Mouse (Mus musculus) inflammation-experienced regulatory T-cells, adult 16 weeks (primary cell): Measurements from ENCODE around the gene Mettl26. TPM values are rescaled to one million over a fixed set of nuclear protein-coding genes. Genes with fewer than 3 reads are reported as not detected.

ENCODE experiments used
- polyA plus RNA-seq: library from polyadenylated mRNA; unstranded; fragments of 100-300 nt; shearing (Covaris generic); gene quantifications from one replicate; pipeline ENCODE4 v1.2.1, GENCODE M21; 2017

The Mettl26 gene
- polyA plus RNA-seq: 103 TPM

DNA sequence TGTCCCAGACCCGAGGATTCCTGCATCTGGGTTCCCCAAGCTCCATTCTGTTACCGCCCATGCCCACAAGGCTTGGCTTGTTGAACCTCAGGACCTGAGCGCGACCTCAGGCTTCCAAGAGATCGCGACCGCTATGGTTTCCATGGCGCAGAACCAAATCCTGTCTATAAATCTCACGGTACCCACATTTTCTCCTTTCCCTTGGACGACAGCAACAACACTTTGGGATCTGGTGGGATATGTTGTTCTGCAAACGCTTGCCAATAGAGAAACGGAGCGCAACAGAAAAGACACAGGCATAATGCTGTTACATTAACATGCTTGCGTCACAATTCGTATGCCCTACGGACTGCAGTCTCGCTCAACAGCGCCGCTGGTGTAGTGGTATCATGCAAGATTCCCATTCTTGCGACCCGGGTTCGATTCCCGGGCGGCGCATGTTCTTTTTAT, at the start of gene Mettl26:
Gene Mettl26, plus strand, starts transcription at position 354 of the 450 bp plus-strand sequence.

DNA sequence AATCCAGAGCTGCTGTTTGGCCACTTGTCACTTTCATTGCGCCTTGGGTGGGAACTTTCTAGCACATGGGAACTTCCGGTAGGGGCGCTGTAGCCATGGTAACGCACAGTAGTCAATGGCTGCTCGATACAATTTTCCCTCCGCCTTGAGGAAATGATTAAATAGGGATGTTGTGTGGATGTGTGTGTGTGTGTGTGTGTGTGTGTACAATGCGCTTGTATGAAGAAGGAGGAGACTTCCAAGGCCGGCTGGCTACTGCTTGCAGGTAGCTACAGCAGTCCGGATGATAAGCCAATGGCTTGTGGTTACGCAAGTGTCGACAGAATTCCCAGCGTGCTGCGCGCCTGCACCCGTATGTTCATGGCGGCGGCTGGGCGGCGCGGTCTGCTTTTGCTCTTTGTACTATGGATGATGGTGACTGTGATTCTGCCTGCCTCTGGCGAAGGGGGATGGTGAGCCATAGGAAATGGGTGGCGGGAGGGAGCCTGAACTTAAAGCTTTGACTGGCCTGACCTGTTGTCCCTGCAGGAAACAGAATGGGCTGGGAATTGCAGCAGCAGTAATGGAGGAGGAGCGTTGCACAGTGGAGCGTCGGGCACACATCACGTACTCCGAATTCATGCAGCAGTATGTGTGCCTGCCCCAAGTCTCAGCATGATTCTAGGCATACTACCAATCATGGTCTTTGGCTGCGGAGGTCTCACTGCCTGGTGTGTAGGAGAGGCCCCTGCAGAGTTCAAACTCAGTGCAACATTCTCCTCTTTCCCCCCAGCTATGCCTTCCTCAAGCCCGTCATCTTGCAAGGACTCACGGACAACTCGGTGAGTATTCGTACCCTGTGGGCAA, 45.9 kb upstream of the Mettl26 start, which contains the start of gene Jmjd8:
Gene Jmjd8, plus strand, starts transcription at position 156 of the 846 bp plus-strand sequence.

DNA sequence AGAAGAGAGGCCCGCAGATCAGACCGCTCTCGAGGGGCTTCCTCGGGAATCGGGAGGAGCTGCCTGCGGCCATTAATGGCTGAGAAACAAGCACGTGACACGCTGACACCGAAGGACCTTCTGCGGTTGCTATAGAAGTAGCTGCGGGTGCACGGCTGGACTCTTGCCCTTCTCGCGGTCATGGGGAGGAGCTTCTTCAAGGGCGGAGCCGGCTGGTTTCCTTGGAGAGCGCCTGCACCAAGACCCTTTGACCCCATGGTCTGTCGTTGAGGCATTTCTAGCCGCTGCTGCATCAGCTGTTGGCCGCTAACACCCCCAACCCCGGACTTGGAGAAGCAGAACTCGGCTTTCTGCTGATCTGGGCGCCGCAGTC, 41.6 kb upstream of the Mettl26 start, which contains the start of gene Stub1:
Gene Stub1, minus strand, starts transcription at position 114 of the 373 bp plus-strand sequence.

DNA sequence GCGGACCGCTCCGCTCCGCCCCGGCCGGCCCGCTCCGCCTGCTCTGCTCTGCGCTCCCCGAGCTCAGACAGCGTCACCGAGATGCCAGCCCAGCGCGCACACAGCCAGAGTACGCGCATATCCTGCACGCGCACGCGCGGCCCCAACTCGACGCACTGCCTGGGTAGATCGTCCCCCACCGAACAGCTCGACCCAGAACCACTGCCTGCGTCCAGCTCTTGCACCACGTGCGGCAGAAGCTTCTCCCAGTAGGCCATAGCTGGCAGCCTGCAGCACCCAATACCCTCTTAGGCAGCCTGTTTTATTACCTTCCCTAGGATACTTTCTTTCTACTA, 37.8 kb upstream of the Mettl26 start, which contains the start of gene Rhbdl1:
Gene Rhbdl1, minus strand, starts transcription at position 220 of the 335 bp plus-strand sequence.

DNA sequence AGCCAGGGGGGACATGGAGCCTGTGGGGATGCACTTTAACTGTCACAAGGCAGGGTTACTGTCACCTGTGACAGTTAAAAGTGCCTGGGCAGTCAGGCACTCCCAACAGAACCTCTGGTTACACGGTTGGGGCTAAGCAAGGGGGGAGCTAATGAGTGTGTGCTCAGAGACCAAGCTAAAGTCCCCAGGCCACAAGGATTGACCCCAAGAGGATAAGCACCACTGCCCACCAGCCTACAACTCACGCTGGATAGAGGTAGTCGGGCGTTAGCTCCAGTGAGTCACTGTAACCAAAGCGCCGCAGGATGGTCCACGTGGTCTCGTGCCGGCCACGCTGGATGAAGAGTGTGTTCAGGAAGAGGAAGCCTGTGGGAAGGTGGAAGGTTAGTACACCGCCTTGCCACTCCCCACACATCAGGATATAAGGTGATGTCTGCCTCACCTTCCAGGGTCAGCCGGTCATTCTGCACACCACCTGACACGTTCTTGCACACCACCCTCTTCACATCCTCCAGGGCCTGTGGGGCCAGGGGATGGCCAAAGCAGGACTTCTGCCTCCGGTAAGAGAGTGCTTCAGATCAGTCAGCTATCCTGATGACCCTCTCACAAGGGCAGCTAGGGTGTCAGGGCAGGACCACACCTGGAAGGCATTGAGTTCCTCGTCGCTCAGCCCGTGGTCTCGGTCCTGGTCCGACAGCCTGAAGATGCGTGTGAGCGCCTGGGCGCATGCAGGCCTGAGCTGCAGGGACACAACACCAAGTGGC, 33.6 kb upstream of the Mettl26 start, which contains the start of gene Gm20683:
Gene Gm20683, minus strand, starts transcription at position 647 of the 764 bp plus-strand sequence.

DNA sequence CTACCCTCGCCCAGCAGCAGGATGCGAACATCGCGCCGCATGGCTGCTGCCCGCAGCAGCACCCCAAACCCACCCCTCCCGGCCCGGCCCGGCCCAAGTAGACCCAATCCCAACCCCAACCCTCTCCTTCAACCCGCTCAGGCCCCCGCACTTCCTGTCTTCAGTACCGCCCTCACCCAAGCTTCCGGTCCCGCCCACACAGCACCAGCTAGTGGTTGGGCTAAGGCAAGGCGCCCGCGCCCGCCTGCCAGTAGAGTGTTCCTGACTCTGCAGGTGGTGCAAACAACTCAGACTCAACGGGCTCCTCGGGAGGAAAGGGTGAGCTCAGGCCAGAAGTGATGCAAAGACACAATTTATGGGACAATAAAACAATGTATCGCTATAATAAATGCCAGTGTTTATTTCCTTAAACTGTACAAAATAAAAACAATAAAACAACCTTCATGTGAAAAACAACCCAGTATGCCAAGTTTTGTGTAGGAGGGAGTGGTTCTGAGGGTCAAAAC, 30.4 kb upstream of the Mettl26 start, which contains the start of gene Rhot2:
Gene Rhot2, minus strand, starts transcription at position 456 of the 506 bp plus-strand sequence.

DNA sequence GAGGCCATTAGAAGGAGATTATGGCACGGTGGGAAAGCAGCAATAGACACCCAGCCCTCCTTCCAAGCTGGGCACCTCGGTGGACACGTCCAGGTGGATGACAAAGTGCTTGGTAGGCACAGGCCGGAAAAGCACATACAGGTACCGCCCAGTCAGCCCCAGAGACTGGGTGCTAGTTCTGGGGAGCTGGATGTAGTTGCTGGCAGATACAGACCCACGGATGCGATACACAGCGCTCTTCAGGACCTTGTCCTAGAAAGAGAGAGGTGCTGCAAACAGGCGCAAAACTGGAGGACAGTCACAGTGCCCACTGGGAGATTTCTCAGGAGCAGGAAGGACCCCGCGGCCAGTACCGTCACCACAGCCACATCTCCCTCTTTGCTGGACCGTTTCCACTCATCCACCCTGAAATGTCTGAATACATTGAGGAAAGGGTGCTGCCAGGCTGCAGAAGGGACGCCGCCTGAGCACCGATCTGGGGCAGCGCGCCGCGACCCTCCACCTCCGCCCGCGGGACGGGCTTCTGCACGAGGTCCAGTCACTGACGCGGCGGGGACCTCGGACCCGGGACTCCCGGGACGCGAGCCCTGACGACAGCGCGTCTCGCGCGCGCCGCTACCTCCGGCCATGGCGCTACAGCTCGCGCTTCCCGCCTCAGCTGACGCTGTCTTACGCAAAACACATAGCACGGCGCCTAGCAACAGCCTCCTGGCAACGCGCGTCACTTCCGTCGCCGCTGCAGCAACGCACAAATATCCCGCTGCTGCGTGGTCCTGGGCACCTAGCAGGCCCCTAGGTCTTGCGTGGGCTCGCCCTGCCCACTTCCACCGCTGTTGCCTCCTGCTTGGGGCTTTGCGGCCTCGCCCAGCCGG, 13.8 kb upstream of the Mettl26 start, which contains the start of gene Wdr90:
Gene Wdr90, minus strand, starts transcription at position 670 of the 872 bp plus-strand sequence.

DNA sequence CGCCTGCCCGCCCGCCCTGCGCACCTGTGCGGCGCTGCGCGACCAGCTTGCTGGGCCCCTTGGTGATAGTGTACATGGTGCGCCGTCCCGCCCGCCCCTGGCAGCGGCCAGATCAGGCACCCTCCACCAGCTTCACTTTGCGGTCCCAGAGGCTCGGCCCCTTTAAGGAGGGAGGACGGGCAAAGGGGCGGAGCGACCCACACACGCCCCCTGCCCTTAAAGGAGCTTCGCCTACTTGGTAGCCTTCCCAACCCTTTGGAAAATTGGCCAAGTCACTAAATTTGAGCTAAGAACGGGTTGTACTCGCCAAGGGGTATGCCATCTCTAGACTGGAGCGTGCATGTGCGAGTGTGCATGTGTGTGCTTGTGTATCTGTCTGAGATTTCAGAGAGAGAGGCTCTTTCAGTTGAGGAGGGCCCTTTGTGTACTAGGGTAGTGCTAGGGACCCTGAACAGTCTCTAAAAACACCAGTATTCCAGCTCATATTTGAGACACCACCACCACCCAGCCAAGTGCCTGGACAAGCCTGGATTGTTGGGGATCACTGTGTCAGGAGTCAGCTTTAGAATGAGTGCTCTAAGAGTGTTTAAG, 6.2 kb upstream of the Mettl26 start, which contains the start of gene Mcrip2:
Gene Mcrip2, minus strand, starts transcription at position 164 of the 591 bp plus-strand sequence.

DNA sequence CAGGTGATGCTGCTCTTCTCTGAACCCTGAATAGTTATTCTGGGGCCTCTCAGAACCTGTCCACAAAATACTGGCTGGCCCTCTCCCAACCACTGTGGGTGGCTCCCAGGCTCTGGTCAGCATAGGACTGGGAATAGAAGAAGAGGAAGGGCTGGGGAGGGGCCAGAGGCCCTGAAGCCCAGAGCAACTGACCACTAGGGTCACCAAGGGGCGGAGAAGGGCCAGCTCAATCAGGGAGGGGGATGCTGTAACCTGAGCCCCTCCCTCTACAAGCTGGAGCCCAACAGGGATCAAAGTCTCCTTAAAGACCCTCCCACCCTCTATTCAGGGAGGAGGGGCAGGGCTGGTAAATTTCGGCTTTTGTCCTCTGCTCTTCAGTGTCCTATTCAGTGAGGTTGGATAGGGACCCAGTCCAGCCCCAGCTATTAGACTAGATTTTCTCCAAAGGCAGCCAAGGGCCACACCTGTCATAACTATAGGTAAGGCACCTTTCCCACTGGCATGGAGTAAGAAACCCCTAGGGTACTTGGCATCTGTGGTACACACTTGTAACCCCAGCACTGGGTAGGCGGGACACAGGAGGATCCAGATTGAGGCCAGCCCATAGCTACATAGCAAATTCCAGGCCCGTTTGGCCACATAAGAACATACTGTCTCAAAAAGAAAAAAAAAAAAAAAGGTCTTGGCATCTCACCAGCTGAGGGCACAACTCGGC, 5.5 kb downstream of the Mettl26 start, which contains the start of gene Wfikkn1:
Gene Wfikkn1, minus strand, starts transcription at position 663 of the 715 bp plus-strand sequence.

DNA sequence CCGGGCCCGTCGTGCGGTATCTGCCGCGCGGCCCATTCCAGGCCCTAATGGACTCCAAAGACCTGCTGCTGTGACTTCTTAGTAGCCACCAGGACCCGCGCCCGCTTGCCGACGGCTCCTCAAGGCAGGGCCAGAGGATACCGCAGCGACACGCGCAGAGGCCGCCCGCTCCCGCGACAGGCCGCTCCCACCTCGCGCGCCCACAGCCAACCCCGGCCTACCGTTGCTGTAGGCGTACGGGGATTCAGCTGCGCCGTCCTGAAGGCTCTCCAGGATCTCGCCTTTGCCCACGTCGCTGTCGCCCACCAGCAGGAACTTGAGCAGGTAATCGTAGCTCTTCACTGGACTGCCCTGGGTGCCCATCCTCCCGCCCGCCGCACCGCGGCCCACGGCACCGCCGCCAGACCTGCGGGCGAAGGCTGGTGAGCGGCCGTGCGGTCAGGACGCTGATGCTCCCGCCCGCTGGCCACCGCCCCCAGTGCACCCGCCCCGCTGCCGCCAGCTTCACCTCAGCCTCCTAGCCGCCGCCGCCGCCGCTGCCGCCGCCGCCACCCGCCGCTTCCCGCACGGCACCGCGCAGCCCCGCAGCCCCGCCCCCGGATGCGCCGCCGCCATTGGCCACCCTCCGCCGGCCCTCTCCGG, 44.4 kb downstream of the Mettl26 start, which contains the start of gene Rab40c:
Gene Rab40c, minus strand, starts transcription at position 584 of the 642 bp plus-strand sequence.

Other genes starting within 250 kb of the Mettl26 start
- gene Gng13, start 157.9 kb upstream of the Mettl26 start, polyA plus RNA-seq: not detected
- gene Chtf18, start 147.7 kb upstream of the Mettl26 start, polyA plus RNA-seq: 7.4 TPM
- 18.0 TPM for gene Rpusd1, start 147.4 kb upstream of the Mettl26 start, polyA plus RNA-seq
- gene Mslnl, start 139.0 kb upstream of the Mettl26 start, polyA plus RNA-seq: not detected
- not detected for gene Msln, start 120.7 kb upstream of the Mettl26 start, polyA plus RNA-seq
- 32.2 TPM for gene Narfl, start 101.3 kb upstream of the Mettl26 start, polyA plus RNA-seq
- gene Haghl, start 89.4 kb upstream of the Mettl26 start, polyA plus RNA-seq: 59.1 TPM
- 0.35 TPM for gene Ccdc78, start 88.5 kb upstream of the Mettl26 start, polyA plus RNA-seq
- 247 TPM for gene Fam173a, start 82.2 kb upstream of the Mettl26 start, polyA plus RNA-seq
- not detected for gene AC134908.4, start 79.4 kb upstream of the Mettl26 start, polyA plus RNA-seq
- 15.2 TPM for gene Metrn, start 77.9 kb upstream of the Mettl26 start, polyA plus RNA-seq
- gene Fbxl16, start 66.0 kb upstream of the Mettl26 start, polyA plus RNA-seq: not detected
- 54.5 TPM for gene Wdr24, start 51.4 kb upstream of the Mettl26 start, polyA plus RNA-seq
- gene Jmjd8, start 46.2 kb upstream of the Mettl26 start, polyA plus RNA-seq: 46.5 TPM
- 123 TPM for gene Stub1, start 41.7 kb upstream of the Mettl26 start, polyA plus RNA-seq
- gene Rhbdl1, start 37.8 kb upstream of the Mettl26 start, polyA plus RNA-seq: 0.80 TPM
- 0.59 TPM for gene Gm20683, start 33.3 kb upstream of the Mettl26 start, polyA plus RNA-seq
- 49.6 TPM for gene Rhot2, start 30.2 kb upstream of the Mettl26 start, polyA plus RNA-seq
- gene Wdr90, start 13.6 kb upstream of the Mettl26 start, polyA plus RNA-seq: 9.9 TPM
- 6.3 TPM for gene Mcrip2, start 6.3 kb upstream of the Mettl26 start, polyA plus RNA-seq
- gene Wfikkn1, start 5.8 kb downstream of the Mettl26 start, polyA plus RNA-seq: 1.0 TPM
- 9.1 TPM for gene Rab40c, start 44.7 kb downstream of the Mettl26 start, polyA plus RNA-seq
- gene Pigq, start 69.9 kb downstream of the Mettl26 start, polyA plus RNA-seq: 76.3 TPM
- not detected for gene Nhlrc4, start 69.9 kb downstream of the Mettl26 start, polyA plus RNA-seq
- gene A930017K11Rik, start 77.5 kb downstream of the Mettl26 start, polyA plus RNA-seq: not detected
- 27.9 TPM for gene Capn15, start 110.7 kb downstream of the Mettl26 start, polyA plus RNA-seq
- gene Rab11fip3, start 194.5 kb downstream of the Mettl26 start, polyA plus RNA-seq: 2.0 TPM
- 37.0 TPM for gene Decr2, start 215.3 kb downstream of the Mettl26 start, polyA plus RNA-seq
- gene Nme4, start 220.5 kb downstream of the Mettl26 start, polyA plus RNA-seq: 1.2 TPM
- 6.5 TPM for gene Tmem8, start 238.2 kb downstream of the Mettl26 start, polyA plus RNA-seq
- 88.5 TPM for gene Mrpl28, start 248.4 kb downstream of the Mettl26 start, polyA plus RNA-seq